Mouse (Mus musculus) lung, embryonic 14.5 days (tissue): ENCODE data around the gene Magi3. TPM values are rescaled to one million over a fixed set of nuclear protein-coding genes. Genes with fewer than 3 reads are reported as not detected.

Source experiments
- ATAC-seq: fragments of 200-750 bp; cut with Nextera tagmentation; 2 replicates; pipeline ENCODE4 v1.8.0; 2017; ENCODE audit warnings: mild to moderate bottlenecking, moderate TSS enrichment, moderate library complexity; ENCODE audit not compliant: insufficient read depth
- DNase-seq: peaks from one replicate; pipeline ENCODE4 v3.0.0-alpha.2; 2015
- H3K27ac ChIP-seq: fragments of 300-500 bp; sonication (generic); 2 replicates; pipeline ENCODE4 v1.5.1; 2014; ENCODE audit warnings: low read depth, mild to moderate bottlenecking, moderate library complexity
- H3K27me3 ChIP-seq: fragments of 300-500 bp; sonication (generic); 2 replicates; pipeline ENCODE4 v1.6.1; 2014; ENCODE audit warnings: low read length, control low read depth; ENCODE audit not compliant: insufficient read depth
- H3K36me3 ChIP-seq: fragments of 300-500 bp; sonication (generic); 2 replicates; pipeline ENCODE4 v1.6.1; 2014; ENCODE audit warnings: control low read depth; ENCODE audit not compliant: insufficient read depth
- H3K4me1 ChIP-seq: fragments of 300-500 bp; sonication (generic); 2 replicates; pipeline ENCODE4 v1.6.1; 2014; ENCODE audit warnings: antibody characterized with exemption, control low read depth; ENCODE audit not compliant: insufficient read depth
- H3K4me2 ChIP-seq: fragments of 300-500 bp; sonication (generic); 2 replicates; pipeline ENCODE4 v1.6.1; 2014; ENCODE audit warnings: mild to moderate bottlenecking
- H3K4me3 ChIP-seq: fragments of 300-500 bp; sonication (generic); 2 replicates; pipeline ENCODE4 v1.5.1; 2014; ENCODE audit warnings: low read depth, low read length
- H3K9ac ChIP-seq: fragments of 300-500 bp; sonication (generic); 2 replicates; pipeline ENCODE4 v1.6.1; 2014
- H3K9me3 ChIP-seq: fragments of 300-500 bp; sonication (generic); 2 replicates; pipeline ENCODE4 v1.6.1; 2016; ENCODE audit warnings: low read depth, low read length, control low read depth
- CTCF ChIP-seq: IDR thresholded peaks from 2 replicates; pipeline ENCODE4 v1.5.1; 2016; ENCODE audit warnings: antibody characterized with exemption, low read depth
- WGBS: fragments of 180-500 bp; shearing (Covaris S2); extraction: QIAGEN DNeasy Blood & Tissue Kit; methylation state at CpG from one replicate; pipeline ENCODE4 v1.1.7; 2014; 5-methylcytosine and 5-hydroxymethylcytosine counted together
- polyA plus RNA-seq: library from polyadenylated mRNA; unstranded; fragments of >200 nt; fragmentation: Nextera tagmentation; extraction: Ambion mirVana; gene quantifications from 2 replicates; pipeline ENCODE4 v1.2.1, GENCODE M21; 2014

Gene Magi3
- 9.6 and 10.5 TPM in 2 replicates for polyA plus RNA-seq

DNA sequence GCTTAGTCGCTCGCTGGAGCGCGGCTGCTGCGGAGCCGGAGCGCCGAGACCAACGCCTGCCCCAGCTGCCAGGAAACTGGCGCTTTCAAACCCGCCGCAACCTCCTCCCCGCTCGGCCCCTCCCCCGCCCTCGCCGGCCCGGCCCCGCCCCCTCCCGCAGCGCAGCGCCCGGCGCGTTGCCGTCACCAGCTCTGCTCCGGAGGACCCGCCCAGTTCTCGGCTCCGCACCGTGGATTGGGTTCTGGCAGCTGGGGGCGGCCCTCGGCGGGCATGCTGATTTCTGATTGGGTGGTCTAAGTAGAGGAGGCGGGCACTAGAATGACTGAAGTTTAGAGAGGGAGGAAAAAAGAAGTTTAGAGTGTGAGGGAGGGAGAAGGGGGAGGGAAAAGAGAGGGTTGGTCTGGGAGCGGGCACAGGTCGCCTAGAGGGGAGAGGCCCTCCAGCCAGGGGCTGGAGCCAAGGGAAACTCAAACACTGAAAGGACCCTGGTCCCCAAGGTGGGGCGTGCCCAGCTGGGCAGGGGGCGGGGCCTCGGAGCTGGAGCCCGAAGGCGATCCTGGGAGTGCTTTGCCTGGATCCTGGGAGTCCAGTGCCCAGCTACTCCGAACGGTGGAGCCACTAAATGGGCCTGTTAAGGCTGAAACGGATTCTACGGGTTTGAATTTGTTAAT is at the start of gene Magi3:
TSS of gene Magi3 (minus strand) at position 80 of the 671 bp plus-strand sequence.
- Histone ChIP-seq H3K4me3 (peak within 1 kb of the TSS; percentile 78), H3K27ac (peak within 1 kb of the TSS; percentile 97), H3K27me3 (no peaks in the 10 kb centered on the region), H3K9ac (peak within 1 kb of the TSS; percentile 79), H3K9me3 (no peaks in the 10 kb centered on the region), H3K36me3 (no peaks in the 10 kb centered on the region), H3K4me2 (peak within 1 kb of the TSS; percentile 82), H3K4me1 (no peaks in the 10 kb centered on the region)
- WGBS = under 1% methylated on average over 39 of the region's 46 CpGs
- DNase-seq (peak; percentile 99), ATAC-seq (peak; percentile 99)
- TF ChIP-seq CTCF = 0 out of 2 replicates have a peak, but pooled peaks have one; percentile 24

- no peak for TF ChIP-seq CTCF
- Histone ChIP-seq H3K9ac (no peak overlapping the region), H3K27ac (no peak overlapping the region), H3K4me1 (no peaks in the 10 kb centered on the region), H3K4me3 (no peak overlapping the region), H3K27me3 (no peaks in the 10 kb centered on the region), H3K9me3 (no peaks in the 10 kb centered on the region), H3K4me2 (no peak overlapping the region), H3K36me3 (no peaks in the 10 kb centered on the region)
- WGBS = 76% methylated on average over 6 of the region's 6 CpGs
- ATAC-seq (no peak), DNase-seq (no peak)
Observed at GRCm38 (mm10) chr3:104264530-104265145, 44.5 kb upstream of the Magi3 start.

DNA sequence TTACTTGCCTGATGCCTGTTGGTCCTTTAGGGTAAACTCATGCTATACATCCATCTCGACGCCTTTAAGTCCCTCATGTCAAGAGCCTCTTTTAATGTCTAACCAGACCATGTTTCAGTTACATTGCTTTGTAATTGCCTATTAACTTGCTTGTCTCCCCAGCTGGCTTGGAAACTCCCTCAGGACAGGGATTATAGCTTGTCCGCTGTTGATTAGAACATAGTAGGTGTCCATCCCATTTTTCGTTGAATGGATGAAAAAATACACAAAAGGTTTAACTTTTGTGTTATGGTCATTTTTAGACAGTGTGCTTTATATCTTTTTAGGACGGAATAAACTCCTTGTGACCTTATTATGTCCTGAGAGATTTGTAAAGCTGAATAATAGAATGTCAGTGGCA is 40.0 kb upstream of the Magi3 start:
- H3K36me3 ChIP-seq = no peaks in the 10 kb centered on the region
- no peak overlapping the region for H3K27ac ChIP-seq
- ATAC-seq = no peak
- DNase-seq = no peak
- no peak for TF ChIP-seq CTCF
- no peaks in the 10 kb centered on the region for H3K4me1 ChIP-seq
- no peaks in the 10 kb centered on the region for H3K9me3 ChIP-seq
- WGBS = 77% methylated on average over 5 of the region's 5 CpGs
- H3K27me3 ChIP-seq = no peaks in the 10 kb centered on the region
- H3K4me2 ChIP-seq = no peak overlapping the region
- H3K9ac ChIP-seq = no peak overlapping the region
- H3K4me3 ChIP-seq = no peak overlapping the region

DNA sequence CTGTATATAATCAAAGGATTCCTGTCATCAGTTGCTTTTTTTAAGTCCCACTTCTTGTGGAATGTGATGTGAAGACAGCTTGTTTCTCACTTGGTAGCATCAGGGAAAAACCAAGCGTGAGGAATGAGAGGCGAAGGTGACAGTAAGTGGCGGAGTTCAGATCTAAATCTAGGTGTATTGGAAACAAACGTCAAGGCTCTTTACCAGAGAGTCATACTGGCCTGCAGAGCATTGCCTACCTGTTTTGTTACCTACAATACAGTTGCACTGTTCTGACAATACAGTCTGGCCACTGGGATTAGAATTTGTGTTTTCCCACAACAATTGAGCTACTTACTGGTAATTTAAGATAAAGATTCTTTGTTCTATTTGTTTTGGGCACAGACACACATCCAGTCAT is 39.0 kb upstream of the Magi3 start:
- Histone ChIP-seq H3K36me3 (no peaks in the 10 kb centered on the region), H3K4me1 (no peaks in the 10 kb centered on the region), H3K4me3 (no peak overlapping the region), H3K27ac (no peak overlapping the region), H3K27me3 (no peaks in the 10 kb centered on the region), H3K4me2 (no peak overlapping the region), H3K9ac (no peak overlapping the region), H3K9me3 (no peaks in the 10 kb centered on the region)
- 66% methylated on average over 4 of the region's 4 CpGs for WGBS
- DNase-seq (no peak), ATAC-seq (no peak)
- TF ChIP-seq CTCF = no peak

DNA sequence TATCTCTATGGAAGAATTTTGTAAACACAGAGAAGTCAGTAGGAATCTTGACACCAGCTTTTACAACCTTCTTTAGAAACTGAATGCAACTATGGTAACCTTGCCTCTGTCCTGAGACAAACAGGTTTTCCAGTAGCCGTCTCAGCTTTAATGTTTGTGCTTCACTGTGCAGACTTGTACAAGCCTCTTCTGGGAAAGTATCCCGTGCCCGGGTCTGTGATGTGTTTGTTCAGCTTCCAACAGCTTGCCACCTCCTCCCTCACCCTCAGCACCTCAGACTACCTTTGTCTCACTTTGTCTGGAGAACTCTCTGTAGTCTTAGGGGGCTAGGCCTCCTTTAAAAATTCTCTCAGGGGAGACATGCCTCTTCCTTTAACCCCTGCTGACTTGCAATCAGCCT is 36.9 kb upstream of the Magi3 start:
- Histone ChIP-seq H3K9ac (no peak overlapping the region), H3K36me3 (no peaks in the 10 kb centered on the region), H3K4me2 (no peak overlapping the region), H3K27me3 (no peaks in the 10 kb centered on the region), H3K27ac (0 out of 2 replicates have a peak overlapping the region, but pooled peaks have one; percentile 26), H3K9me3 (no peaks in the 10 kb centered on the region), H3K4me3 (no peak overlapping the region), H3K4me1 (no peaks in the 10 kb centered on the region)
- no peak for TF ChIP-seq CTCF
- 52% methylated on average over 3 of the region's 3 CpGs for WGBS
- DNase-seq (peak; percentile 41), ATAC-seq (peak; percentile 54; the same call in 1 of the 2 replicates)

- Histone ChIP-seq H3K9me3 (no peaks in the 10 kb centered on the region), H3K27ac (peak overlapping the region; percentile 38; the same call in 1 of the 2 replicates), H3K9ac (no peak overlapping the region), H3K27me3 (no peaks in the 10 kb centered on the region), H3K4me1 (no peaks in the 10 kb centered on the region), H3K4me2 (no peak overlapping the region), H3K36me3 (no peaks in the 10 kb centered on the region), H3K4me3 (no peak overlapping the region)
- ATAC-seq = no peak
- peak; percentile 27 for DNase-seq
- no peak for TF ChIP-seq CTCF
- 47% methylated on average over 3 of the region's 3 CpGs for WGBS
Observed at GRCm38 (mm10) chr3:104253760-104254159, 33.6 kb upstream of the Magi3 start.

DNA sequence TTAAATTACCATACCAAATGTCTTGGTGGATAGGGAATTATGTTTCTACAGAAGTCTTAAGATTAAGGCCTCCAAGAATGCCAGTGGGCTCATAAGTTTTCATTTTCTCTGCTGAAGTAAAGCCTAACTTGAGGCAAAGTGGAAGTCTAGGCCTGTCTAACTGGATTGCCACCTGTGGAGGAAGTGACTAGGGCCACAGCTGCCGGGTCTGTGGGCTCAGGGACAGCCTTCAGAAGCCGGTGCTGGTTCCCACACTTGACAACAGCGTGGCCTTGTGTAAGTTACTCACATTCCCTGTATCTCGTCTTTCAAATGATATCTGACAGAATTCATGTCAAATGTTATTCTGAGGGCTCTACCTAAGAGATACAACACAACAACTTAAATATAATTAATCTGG is 27.7 kb upstream of the Magi3 start:
- ATAC-seq (no peak), DNase-seq (no peak)
- H3K27me3 ChIP-seq = no peaks in the 10 kb centered on the region
- no peak overlapping the region for H3K4me3 ChIP-seq
- no peaks in the 10 kb centered on the region for H3K9me3 ChIP-seq
- no peak overlapping the region for H3K4me2 ChIP-seq
- TF ChIP-seq CTCF = no peak
- H3K36me3 ChIP-seq = no peaks in the 10 kb centered on the region
- H3K4me1 ChIP-seq = no peaks in the 10 kb centered on the region
- H3K27ac ChIP-seq = no peak overlapping the region
- H3K9ac ChIP-seq = no peak overlapping the region
- WGBS = 65% methylated on average over 4 of the region's 4 CpGs
